Mouse (Mus musculus) ovary, adult 18-20 months (tissue): Measurements from ENCODE around the gene Ophn1.

Experiments
- DNase-seq: peaks from one replicate; pipeline ENCODE4 v3.0.0; 2022; ENCODE audit warnings: low spot score, mixed read lengths

The Ophn1 gene

DNA sequence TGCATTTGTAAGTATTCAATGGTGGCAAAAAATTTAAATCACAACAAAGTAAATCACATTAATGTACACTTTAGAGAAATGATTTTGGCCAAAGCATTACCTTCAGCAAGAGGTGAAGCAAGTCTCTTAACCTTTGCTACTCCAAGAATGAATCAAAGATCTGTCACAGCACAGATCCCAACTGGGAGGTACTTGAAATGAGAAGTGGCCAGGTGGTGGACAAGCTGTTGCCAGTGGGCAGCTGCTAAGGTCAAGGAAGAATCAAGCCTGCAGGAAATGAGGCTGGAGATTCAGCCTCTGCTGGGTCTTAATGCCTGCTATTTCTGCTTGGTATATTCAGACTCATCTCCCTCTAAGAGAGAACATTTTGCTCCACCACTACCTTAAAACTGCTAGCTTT lies 87.0 kb downstream of the Ophn1 start:
- DNase-seq = no peak

DNA sequence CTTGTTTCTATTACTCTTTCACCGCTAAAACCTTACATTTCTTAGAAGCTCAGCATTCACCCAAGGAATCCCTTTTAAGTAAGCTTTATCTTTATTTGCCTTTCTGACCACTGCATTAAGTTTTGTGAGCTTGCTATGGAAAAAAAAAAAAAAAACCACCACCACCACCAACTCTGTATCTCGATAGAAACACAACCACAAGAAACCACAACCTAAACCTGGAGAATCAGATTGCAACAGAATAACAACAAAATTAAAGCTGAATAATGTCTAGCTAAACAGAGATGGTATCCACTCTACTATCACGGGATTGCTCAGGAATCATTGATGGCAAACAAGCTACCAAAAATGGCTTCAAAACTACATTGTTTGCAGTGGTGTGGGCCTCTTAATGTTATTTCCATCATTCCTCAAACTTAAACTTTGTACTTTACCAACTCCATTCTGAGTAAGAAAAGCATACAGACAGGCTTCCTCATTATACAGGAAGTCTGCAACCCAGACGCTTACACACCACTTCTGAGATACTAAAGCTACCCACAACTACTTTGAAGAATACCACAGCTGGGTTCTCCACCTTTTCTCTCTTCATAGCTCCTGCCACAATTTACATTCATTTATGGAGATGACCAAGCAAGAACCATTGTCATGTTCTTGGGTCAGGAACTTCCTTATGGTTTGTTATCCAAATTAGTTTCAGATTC lies 116.4 kb downstream of the Ophn1 start:
- DNase-seq = no peak

DNA sequence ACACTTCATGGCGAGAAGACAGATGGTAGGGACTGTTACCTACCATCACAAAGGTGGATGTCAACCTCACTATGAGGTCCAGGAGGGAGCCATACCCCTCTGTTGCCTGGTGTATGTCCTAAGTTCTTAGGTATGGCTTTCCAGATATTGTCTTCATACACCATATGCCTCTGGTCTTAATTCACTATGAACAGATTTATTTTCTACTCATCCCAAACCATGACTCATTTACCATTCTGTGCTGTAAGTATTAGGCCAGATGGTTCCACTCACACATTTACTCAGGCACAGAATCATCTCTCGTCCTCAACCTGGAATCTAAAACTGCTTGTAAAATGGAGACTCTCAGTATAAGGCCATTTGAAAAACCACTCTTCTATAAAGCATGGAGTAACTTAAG lies 135.7 kb downstream of the Ophn1 start:
- DNase-seq = no peak

DNA sequence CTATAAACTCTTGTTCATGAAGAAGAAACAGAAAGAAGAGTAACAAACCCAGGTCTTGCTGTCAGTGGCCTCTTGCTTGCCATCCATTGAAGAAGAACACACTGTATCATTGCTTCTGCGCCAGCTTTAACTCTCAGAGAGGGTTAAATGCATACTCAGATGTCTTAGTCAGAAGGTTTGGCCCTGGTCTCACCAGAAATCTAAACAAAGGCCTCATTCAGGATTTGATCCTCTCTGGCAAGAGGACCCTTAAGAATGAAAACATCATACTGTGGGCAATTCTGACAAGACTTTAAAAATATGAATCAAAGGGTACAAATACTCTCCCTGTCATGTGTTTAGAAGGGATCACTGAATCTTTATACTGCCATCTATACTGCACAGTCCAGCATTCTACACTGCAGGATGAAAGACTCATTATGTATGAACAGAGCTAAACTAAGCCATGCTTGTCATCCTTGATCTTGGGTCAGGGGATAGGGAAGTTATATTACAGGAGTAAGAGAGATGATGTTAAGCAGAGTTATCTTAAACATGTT lies 139.5 kb downstream of the Ophn1 start:
- DNase-seq = no peak

DNA sequence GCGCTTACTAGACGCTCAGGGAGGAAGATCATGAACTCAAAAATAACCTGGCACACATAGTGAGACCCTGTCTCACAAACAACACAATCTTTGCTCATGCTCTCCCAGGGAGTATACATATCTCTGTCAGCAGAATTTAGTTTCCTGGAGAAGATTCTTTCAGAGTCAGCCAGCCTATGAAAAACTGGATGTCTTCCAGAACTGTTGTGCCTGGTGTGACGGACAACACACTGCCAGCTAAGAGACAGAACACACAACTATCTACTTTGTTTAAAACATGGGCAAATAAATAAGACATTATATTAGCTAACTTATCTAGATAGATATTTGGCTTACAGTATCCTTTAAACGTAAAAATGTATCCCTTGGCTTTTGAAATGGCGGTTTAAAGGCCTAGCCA lies 154.1 kb downstream of the Ophn1 start:
- DNase-seq = no peak

DNA sequence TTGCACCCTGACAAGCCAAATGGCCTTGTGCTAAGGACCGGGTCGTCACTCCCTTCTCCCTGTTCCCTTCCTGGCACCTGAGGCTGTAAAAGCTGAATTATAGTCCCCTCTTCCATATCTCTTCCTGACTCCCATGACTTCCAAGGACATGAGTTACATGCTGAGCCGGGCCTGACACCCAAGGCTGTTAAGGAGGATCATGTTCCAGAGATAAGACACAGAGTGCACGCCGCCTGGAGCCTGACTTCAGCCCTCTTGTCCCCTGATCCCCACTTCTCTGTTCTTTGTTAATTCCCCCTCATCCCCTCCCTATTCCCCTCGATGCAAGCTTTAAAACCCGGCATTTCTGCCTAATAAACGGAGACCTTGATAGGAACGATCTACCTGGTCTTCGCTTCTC lies 167.8 kb downstream of the Ophn1 start:
- DNase-seq = peak; percentile 13

DNA sequence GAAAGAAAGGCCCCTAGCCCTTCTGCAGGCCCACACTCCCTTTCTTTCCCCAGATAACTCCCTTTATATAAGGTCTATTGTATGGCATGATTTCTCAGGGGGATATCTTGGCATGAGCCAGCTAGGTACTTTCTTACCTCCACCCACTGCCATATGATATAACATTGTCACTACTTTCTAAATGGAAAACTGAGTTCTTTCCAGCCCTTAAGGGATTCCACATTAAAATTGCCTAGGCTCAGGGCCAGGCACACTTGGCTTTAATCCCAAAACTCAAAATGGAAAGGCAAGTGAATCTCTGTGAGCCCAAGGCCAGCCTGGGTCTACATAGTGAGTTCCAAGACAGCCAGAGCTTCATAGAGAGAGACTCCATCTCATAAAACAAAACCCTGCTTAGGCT lies 183.1 kb downstream of the Ophn1 start:
- no peak for DNase-seq

DNA sequence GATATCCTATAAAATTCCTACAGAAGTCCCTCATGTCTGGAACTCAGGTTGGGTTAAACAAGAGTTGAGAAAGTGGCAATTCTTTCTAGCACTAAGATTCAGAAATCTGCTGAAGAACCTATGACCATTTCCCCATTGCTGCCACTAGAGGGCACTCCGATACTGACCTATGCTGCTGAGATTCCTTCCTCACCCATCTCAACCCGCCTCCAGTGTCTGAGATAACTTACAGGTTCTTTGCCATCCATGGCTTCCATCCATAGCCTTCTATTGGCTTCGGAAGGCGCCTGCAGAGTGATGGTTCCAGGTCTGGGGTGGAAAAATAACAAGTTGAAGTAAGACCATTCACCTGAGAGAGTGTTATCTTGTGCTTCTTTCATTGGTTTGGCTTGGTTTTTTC lies 189.2 kb downstream of the Ophn1 start:
- DNase-seq = peak; percentile 6

DNA sequence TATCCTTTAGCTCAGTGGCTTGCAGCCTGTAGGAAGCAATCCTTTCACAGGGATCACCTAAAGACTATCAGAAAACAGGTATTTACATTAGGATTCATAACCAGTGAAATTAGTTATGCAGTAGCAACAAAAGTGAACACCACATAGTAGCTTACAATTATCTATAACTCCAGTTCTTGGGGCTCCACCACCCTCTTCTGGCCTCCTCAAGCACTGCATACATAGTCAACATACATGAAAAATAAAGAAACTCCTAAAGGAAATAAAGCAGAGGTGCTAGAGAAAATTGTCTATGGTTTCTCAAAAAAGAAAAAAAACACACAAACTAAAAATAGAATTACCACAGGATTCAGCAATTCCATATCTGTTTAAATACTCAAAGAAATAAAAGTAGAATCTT lies 208.2 kb downstream of the Ophn1 start:
- no peak for DNase-seq

DNA sequence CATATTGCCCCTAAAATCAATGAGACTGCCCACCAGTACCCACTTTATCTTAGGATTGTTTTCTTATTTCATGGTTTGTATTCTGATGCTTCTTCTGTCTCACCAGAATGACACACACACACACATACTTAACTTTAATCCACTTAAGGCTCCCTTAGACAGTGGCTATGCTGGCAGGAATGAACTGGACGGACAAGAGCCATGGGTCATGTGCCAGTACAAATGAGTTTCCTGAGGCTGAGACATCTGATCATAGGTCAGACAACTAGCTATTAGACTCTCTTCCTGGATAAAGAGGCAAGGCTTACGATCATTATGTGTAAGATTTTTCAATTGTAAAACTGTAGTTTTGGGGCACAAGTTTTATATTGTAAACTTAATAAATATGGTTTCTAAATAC lies 209.5 kb downstream of the Ophn1 start:
- no peak for DNase-seq

DNA sequence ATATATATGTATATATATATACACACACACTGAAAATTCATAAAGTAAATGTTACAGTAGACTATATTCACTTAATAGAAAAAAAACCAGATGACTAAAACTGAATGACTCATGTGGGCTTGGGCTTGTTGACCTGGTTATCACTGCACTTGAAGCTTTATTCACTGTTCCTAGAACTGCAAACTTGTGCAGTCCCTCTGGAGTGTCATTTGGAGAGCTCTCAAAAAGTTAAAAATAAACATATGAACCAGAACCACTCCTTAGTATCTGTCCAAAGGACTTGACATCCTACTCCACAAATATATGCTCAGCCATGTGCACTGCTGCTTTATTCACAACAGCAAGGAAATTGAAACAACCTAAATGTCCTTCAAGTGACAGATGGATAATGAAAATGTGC lies 219.8 kb downstream of the Ophn1 start:
- no peak for DNase-seq

DNA sequence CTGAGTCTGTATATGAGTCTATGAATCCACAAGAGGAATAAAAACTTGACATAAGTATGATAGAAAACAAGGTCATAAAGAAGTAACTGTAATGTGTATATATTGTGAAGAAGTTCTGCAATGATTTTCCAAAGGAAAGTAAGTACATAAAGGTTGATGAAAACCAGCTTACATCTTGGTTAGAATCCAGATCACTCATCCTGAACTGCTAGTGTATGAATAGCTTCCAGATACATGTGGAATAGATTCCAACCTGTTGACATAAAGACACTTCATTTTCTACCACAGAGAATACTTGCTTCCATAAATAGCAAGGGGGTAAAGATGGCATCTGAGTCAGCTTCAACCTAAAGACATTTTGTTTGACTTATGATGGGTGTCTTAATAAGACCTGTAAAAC lies 239.4 kb downstream of the Ophn1 start:
- DNase-seq = no peak

DNA sequence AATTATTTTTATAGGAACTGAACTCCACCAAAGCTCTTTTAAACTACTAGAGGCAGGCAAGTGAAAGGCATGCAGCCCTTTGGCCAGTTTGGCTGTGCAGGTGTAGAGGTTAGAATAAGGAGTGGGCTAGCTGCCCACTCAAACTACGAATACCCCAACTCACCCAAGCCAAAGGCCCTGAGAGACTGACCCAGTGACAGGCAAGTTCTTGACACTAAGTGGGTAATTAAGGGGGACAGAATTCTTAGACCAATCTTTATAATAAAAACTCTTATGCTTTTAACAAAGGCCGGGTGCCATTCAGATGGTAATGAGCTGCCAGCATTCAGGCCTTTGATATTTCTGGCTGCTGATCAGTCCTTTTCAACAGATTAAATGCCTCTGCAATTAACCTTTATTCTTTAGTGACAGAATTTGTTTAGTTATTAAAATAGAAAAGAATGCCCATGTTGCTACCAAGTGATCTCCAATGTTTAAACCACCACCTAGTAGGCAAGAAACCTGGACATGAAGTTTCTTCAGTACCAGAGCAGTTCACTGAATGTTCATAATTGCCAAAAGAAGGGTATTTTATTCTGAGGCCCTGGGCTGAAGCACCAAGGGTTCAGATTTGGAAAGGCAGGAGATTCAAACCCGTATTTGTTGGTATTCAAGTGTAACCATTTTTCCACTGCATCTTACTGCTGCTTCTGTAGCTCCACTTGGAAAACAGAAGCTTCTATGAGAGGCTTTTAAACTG lies 262.0 kb downstream of the Ophn1 start:
- DNase-seq = no peak

DNA sequence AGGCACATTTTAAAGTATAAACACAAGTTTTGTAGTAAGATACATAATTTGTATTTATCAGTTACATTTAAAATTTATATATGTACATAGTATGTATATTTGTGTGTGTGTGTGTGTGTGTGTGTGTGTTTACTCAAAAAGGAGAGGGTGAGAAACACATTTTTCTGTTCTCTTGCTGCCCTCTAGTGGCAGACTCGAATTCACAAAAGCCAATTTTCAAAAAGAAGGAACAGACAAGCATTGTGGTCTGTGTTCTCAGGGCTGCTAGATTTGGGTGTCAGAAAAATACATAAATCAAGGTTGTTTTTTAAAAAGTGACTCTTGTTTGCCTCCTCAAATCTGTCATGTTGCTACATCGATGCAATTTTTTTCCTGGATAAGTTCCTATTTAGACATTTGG lies 272.0 kb downstream of the Ophn1 start:
- no peak for DNase-seq

DNA sequence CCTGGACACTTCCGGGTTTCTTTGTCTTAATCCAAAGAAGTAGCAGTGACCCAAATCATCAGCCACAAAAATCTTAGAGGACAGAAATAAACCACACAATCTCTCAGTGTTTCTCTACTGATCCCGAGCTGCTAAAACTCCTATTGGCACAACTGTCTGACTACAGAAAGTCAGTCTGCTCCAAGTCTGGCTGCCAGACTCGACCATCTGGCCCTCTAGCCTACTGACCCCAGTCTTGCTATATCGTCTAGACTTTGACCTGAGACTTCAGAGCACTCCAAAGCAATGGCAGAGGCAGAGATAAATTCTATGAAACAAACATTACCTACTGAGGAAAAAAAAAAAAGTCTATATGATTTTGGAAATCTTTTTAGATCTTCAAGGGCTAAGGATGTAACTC lies 273.4 kb downstream of the Ophn1 start:
- DNase-seq = no peak

DNA sequence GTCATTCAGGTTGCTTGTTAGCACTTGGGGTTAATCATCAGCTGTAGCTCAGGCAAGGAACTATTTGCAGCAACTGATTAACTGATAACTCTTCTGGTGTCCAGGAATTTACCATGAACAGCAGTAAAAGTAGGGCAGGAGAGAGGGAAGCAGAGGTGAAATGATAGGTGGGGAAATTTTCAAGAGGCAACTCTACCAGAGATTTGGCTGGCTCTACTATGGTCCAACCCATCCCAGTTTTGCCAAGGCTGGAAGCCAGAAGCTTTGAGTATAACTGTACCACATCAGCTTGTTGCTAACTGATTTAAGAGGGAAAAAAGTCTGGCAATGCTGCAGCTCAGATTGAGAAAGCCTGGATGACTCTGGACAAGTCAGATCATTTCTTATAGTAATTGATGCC lies 316.6 kb downstream of the Ophn1 start:
- DNase-seq = no peak

DNA sequence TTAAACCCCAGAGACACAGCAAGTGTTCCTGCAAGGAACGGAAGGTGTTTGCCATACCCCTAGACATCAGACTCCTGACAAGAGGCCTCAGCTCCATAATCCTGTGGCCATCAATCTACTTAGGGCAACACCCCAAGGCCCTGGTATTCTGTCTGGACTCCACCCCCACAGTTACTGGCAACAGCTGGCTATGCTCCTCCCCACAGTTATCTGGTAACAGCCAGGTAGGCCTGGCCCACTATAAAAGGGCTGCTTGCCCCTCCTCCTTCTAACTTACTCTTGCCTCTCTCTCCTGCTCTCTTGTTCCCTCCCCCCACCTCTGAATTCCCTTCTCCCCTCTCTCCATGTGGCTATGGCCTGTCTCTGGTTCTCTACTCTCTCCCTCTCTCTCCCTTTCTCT lies 344.4 kb downstream of the Ophn1 start:
- DNase-seq = no peak

DNA sequence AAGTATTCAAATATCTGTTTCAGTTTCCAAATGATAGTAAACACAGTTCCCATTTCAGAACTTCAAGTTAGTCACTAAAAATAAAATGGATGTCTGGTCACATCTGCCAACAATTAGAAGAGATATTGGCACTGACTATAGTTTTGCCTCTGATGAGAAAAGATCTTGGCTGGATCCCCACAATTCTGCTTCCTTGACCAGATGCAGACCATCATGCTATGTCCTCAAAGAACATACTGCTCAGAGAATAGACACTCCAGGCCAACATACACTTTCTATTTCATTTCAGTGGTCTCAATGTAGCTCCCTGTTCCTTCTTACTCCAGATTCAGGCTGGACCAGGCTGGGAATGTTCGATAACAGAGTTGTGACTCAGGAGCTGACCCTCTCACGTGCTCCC lies 375.5 kb downstream of the Ophn1 start:
- DNase-seq = no peak

DNA sequence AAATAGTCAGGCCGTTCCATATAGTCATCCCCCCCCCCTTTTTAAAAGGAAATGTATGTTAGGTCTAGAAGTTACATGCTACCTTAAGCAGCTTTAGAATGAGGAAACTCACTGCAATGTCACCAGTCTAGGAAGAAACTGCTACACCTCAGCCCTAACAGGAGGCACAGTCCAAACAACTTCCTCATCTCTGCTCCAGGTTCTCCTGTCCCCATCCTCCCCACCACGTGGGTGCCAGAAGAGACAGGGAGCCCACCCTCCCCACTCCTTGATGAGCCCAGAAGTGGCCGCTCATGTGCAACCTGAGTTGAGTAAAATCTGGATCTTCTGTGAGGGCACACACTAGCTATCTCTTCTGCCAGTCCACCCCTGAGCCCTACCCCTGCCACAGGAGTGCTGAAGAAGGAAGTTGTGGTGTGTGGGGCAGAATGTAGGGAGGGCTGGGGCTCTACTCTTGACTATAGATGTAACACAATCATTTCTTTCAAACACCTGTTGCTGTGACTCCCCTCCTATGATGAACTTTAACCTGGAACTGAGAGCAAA lies 376.4 kb downstream of the Ophn1 start:
- no peak for DNase-seq
